Mouse (Mus musculus) layer of hippocampus, adult 18-20 months (tissue): ENCODE results near the gene Cep128. TPM values are rescaled to one million over a fixed set of nuclear protein-coding genes. Genes with fewer than 3 reads are reported as not detected.
A peak's percentile ranks its signal among the peaks of the same experiment; 100 is the strongest.
"Not testable (repeated sequence)": the region's sequence is repeated elsewhere in the genome, so short reads cannot be mapped to it uniquely, and the experiment has no call there.

Experiments used
- DNase-seq, 2 experiments: peaks; one replicate each; pipeline ENCODE4 v3.0.0; 2022; ENCODE audit warnings: low spot score in 2 of 2
- long read RNA-seq: library from polyadenylated mRNA; stranded (forward); transcript quantifications from one replicate; pipeline ENCODE4 v2.0.0, GENCODE M21; 2021
- total RNA-seq, 2 experiments: library from RNA; stranded (reverse); gene quantifications; 2 replicates each; pipeline ENCODE4 v1.2.3; 2021

Cep128 gene
- total RNA-seq, result 1 to 10 TPM; 6.1 to 6.3 TPM
- long read RNA-seq, full-length matches to known transcripts, result 2 of 10 reads
- long read RNA-seq, partial matches to known transcripts, result 1 of 10 reads
- long read RNA-seq, other reads (novel, unspliced or antisense), result 7 of 10 reads

GRCm38 (mm10) chr12:91384281-91385017, at the start of gene Cep128, which contains the start of gene Tshr:
TSS of gene Cep128 (minus strand) at chr12:91384409.
TSS of gene Tshr (plus strand) at chr12:91384563.
- DNase-seq, result peak; percentile 91 to 95

GRCm38 (mm10) chr12:91427129-91427528, 42.9 kb upstream of the Cep128 start:
- no peak for DNase-seq

- no peak for DNase-seq
Measured at GRCm38 (mm10) chr12:91426499-91426898, 42.3 kb upstream of the Cep128 start.

GRCm38 (mm10) chr12:91423125-91423820, 39.1 kb upstream of the Cep128 start:
- DNase-seq, result peak in 1 of 2 experiments; percentile 59

- no peak for DNase-seq
Measured at GRCm38 (mm10) chr12:91421272-91421671, 37.1 kb upstream of the Cep128 start.

GRCm38 (mm10) chr12:91418791-91419190, 34.6 kb upstream of the Cep128 start:
- peak; percentile 39 to 70 for DNase-seq

GRCm38 (mm10) chr12:91416828-91417227, 32.6 kb upstream of the Cep128 start:
- no peak for DNase-seq

GRCm38 (mm10) chr12:91415112-91415511, 30.9 kb upstream of the Cep128 start:
- no peak for DNase-seq

- no peak for DNase-seq
Measured at GRCm38 (mm10) chr12:91412461-91413182, 28.4 kb upstream of the Cep128 start.

- no peak for DNase-seq
Measured at GRCm38 (mm10) chr12:91410306-91410705, 26.1 kb upstream of the Cep128 start.

- no peak for DNase-seq
Measured at GRCm38 (mm10) chr12:91401049-91401352, 16.8 kb upstream of the Cep128 start.

- peak; percentile 66 to 87 for DNase-seq
Measured at GRCm38 (mm10) chr12:91400232-91401048, 16.2 kb upstream of the Cep128 start.

- DNase-seq, result no peak
Measured at GRCm38 (mm10) chr12:91383516-91384264, 519 bp downstream of the Cep128 start.

GRCm38 (mm10) chr12:91369173-91369572, 15.0 kb downstream of the Cep128 start:
- DNase-seq, result no peak

- no peak for DNase-seq
Measured at GRCm38 (mm10) chr12:91353783-91354182, 30.4 kb downstream of the Cep128 start.

- not testable (repeated sequence) for DNase-seq
Measured at GRCm38 (mm10) chr12:91338656-91339055, 45.6 kb downstream of the Cep128 start.

- no peak for DNase-seq
Measured at GRCm38 (mm10) chr12:91327527-91327926, 56.7 kb downstream of the Cep128 start.

- DNase-seq, result peak in 1 of 2 experiments; percentile 65
Measured at GRCm38 (mm10) chr12:91326104-91326503, 58.1 kb downstream of the Cep128 start.

GRCm38 (mm10) chr12:91315026-91315425, 69.2 kb downstream of the Cep128 start:
- no peak for DNase-seq

GRCm38 (mm10) chr12:91313974-91314587, 70.1 kb downstream of the Cep128 start:
- DNase-seq, result peak in 1 of 2 experiments; percentile 69
